Mouse (Mus musculus): ENCODE measurements at regions not wholly inside any gene's neighbourhood (a gene's known extent, or its start where the extent isn't known, plus 50 kb on each side); places are given as distances from the start of the nearest gene placed in this dataset.
"Not testable (repeated sequence)": the region's sequence is repeated elsewhere in the genome, so short reads cannot be mapped to it uniquely, and the experiment has no call there.

DNA sequence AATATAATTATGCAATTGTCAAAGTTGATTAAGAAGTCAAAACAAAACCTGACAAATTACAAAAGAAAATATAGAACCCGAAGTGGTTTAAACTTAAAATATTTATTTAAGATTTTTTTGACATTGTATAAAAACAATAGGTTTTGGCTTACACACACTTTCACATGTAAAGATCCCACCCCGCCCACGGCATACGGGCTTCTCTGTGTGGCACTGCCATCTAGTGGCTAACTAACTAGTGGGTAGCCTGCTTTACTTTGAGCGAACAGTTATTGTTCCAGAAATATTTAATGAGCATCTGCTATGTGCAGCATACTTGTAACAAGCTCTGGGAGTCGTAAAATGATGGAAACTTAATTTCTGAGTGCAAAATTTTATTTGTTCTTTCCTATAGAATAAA, 716.3 kb upstream of the Intu start:
- peak; percentile 25 for DNase-seq

DNA sequence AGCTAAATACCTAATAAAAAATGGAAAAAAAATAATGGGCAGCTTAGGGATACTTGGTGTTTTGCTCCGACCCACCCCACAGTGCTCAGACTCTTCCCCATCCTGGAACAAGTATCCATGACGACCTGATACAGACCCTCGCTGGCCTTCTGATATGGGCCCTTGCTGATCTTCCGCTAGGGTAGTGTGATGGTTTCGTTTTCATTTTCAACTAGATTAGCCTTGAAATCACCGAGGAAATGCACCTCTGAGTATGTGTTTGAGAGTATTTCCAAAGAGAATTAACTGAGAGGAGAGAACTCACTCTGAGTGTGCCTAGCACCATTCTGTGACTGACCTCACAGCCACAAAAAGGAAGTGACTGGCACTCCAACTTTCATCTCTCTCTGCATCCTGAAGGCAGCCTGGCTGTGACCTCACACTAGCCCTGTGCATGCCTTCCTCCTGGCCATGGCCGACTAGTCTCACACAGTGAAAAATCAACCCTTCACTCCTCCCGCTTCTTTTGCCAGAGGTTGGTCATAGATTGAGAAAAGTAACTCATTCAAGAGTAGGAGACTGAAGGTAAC, 700.5 kb upstream of the Intu start:
- no peak for DNase-seq

DNA sequence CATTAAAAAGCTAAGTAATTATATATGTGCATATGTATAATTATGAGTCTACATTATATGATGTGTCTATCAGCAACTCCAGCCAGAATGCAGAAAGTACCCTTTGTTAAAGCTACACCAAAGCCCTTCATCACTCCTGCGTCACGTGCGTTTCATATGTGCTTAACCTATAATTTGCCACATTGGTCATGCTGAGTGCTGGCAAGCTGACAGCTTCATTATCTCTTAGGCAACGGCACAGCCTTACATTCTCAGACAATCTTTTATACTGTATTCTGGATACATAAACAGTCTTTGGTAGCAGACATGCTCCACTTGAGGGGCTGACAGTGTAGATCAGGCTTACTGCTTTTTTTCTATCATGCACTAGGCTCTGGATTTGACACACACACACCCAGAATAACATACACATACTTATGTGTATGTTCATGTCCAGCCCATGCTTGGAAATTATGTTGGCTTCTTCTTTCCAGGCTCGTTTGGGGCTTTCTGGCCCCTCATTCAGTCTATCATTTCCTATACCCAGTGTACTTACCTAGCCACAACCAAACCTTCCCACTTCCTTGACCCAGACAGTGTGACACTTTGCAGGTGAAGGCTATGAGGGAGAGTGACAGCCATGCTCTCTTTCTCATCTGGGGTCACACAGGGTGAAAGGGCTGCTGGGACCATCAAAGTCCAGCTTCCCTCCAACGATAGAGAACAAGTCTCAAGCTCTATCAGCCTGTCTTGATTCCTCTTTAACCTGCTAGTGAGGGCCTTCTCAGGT, 692.5 kb upstream of the Intu start:
- DNase-seq: no peak

DNA sequence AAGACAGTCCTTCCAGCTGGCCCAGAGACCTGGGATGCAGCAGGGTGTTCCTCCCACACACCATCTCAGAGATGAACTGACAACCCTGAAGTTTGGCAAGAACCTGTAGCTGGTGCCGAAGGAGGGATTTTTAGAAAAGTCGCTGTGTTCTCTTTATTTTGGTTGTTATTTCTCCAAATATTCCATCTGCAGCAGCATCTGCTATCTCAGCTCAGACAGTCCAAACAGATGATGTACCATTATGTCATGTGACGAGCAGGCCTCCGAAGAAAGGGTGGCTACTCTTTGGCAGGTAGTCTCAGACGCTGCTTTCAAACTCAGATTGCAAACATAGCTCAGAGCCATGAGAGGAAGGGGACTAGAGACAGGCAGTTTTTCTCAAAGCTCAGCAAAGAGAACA, 690.1 kb upstream of the Intu start:
- peak; percentile 28 for DNase-seq

DNA sequence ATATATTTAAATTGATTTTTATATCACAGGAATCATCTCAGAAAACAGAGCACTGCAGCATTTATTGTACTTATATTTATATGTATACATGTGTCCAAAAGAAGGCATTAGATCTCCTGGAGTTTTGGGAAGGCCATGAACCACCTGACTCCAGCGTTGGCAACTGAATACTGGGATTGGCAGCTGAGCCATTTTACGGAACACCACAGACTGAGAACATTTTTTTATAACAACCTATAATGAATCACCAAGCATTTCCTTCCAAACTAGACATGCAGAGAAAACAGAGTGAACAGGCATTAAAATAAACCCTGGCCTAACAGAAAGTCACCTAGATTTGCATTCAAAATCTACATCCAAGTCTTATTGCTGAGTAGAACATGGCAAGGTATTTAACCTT, 686.0 kb upstream of the Intu start:
- no peak for DNase-seq

DNA sequence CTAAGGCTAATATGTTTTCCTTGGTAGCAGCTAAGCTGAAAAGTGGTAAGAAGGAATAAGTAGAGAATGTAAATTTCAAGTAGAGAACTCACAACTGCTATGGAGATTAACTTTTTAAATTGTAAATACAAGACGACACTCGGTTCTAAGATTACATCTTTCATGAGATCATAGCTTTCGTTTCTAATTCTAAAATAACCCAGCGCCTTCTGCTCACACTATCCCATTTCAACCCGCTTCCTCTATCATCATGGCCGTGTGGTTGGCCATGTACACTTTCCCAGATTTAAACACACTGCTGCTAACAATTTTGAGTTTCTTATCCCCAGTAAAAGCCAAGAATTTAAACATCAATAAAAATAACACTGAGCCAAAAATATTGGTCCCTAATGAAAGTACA, 682.3 kb upstream of the Intu start:
- no peak for DNase-seq

DNA sequence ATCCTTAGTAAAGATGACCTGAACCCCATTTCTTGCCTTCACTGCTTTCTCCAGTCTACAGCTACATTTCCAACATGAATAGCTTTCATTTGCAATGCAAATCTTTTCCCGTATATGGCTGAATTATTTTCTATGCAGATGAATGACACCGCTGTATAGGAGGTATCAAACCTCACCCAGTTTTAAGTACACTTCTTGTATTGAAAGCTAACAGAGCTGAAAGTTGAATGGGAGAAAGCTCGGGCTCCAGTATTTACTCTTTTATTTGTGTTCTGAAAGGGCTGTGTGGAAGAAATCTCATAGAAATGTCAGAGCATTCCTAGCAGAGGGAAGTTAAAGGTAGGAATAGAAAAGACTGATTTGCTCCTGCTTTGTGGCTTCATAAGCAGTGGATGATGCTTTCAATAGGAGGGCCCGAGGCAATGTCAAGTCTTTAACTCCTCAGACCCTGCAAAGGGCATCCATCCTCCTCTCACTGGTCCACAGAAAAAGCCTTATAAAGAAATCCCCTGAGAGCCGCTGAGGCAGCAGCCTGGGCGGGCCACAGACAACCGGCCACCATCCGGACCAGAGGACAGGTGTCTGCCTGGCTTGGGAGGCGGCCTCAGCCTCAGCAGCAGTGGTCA, 673.8 kb upstream of the Intu start:
- DNase-seq: no peak

DNA sequence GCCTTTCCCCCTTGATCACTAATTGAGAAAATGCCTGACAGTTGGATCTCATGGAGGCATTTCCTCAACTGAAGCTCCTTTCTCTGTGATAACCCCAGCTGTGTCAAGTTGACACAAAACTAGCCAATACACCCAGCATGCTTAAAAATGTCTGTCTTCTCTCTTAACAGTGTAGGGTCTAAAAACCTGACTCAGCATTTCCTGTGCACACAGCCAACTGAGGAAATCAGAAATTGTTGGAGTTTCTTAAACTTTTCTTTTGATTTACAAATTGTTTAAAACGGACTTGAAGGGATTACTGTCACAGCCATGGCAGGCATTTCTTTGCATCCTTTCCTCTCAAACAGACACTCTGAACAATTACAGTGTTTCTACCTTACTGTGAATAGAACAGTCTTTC, 655.0 kb upstream of the Intu start:
- not testable (repeated sequence) for DNase-seq

DNA sequence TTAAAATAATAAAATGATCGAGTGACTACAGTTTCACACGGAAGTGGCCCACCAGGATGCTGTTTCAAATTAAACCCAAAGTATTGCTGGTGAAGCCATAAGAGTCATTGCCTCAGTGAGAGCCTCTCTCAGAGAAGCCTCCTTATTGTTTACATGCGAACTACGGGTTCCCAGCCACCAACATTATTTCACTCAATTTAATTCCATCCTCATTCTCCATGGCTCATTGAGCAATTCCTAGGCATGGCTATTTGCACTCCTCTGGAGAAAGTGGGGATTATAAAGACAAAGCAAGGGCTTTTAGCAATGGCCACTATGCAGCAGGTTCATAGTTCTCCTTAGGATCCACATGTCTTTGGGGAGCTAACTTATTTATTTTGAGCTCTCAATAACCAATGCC, 646.7 kb upstream of the Intu start:
- DNase-seq: no peak

DNA sequence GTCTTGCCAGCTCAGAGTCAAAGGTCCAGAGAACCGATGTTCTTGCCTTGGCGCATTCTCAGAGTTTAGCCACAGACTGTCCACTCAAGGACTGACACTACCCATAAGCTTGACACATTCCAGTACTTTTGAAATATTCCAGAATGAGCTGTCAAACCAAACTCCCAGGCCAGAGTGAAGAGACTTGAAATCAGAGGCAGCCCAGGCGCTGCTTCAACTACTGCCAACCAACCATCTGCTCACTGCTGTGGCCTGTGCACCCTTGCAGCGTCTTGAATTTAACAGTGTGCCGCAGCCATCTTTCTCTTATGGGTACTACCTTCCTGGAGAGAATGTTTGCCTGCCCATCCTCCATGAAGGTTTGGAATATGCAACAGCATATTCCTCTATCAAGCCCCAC, 642.7 kb upstream of the Intu start:
- no peak for DNase-seq

DNA sequence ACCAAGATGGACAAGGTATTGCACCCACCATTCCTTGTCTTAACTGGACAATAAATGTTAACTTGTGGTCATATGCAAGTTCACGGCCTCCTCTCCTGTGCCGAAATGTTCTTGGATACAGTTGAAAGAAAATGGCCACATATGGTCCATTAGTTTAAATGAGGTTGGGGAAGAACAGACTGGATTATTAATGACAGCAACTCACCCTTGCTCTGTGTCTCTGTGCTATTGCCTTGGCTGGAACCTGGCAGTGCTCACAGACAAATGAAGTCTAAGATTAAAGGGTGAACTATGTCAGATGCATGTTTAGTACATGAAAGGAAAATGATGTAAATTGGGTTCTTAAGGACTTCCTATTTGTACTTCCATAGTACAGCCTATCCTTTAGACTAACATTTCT, 641.9 kb upstream of the Intu start:
- no peak for DNase-seq

DNA sequence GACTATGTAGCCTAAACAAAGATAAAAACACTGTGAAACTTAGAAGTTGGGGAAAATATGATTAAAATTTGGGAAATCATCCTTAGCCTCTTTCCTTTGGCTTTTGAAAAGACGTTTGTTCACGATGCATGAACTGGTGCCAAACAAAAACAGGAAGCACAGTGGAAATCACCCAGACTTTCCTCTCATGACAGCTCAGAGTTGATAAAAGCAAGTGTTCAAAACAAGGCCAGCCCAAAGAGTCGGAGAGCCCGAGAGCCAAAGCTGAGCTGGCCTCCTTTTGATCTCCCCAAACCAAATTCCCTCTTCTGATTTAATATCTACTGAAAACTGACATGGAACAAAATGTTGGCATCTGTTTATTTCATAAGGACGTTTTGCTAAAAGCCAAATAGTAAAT, 632.1 kb upstream of the Intu start:
- no peak for DNase-seq

DNA sequence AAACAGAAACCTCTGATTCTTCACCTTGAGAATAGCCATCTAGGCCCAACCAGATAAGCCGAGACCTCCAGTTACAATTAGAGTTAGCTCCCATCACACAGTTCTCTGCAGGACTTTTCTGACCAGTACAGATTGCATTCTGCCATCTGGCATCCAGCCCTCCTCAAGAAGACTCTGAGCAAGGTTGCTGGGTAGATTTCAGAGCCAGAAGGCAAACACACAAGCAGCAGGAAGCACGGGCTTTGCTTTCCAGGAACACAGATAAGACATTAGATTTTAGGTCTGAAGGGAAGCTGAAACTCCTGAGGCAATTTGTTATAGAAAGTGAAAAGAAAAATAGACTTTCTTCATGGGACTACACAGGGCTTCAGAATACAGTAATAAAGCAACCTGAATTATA, 630.9 kb upstream of the Intu start:
- no peak for DNase-seq

DNA sequence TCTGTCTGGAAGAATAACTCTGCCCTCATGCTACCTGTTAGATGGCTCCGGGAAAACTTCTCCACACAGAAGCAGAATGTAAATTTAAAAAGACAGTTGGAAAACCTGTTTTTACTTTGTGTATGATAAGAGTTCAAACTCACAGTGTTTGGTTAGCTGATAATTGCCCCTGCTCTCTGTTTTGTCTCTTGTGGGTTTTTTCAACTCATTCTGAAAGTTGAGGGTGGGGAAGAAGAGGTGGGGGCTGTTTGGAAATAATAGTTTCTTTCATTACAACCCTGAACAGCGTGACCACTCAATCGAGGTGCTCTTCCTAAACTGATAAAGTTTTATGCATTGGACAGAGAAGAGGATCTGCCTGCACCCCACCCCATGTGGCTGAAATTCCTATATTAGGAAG, 626.7 kb upstream of the Intu start:
- DNase-seq: no peak

DNA sequence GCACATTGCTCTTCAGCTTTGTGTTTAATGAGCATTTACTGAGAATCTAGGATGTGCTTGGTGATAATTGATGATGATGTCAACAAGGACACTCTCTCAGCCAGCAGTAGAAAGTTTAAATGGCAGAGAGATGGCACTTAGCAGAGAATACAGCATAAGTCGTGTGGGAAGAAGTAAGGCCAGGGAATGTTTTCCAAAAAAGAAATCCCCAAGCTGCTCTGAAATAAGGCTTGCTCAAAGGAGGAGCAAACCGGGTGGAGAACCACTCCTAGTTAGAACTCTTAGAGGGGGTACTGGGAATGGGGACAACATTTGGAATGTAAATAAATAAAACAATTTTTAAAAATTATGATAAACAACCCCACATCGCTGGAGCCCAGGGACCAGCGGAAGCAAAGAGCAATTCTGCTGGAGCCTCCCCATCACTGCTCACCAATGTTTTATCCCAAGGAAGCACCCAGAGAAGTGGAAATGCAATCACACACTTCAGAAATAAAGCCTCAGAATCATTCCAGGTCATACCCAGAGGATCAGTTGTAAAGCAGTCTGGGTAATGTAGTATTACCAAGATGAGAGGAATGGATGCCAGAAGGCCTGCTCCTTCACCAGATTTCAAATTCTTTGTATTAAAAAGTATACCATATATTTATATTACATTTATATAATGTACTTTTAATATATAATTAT, 622.3 kb upstream of the Intu start:
- DNase-seq: peak; percentile 12

DNA sequence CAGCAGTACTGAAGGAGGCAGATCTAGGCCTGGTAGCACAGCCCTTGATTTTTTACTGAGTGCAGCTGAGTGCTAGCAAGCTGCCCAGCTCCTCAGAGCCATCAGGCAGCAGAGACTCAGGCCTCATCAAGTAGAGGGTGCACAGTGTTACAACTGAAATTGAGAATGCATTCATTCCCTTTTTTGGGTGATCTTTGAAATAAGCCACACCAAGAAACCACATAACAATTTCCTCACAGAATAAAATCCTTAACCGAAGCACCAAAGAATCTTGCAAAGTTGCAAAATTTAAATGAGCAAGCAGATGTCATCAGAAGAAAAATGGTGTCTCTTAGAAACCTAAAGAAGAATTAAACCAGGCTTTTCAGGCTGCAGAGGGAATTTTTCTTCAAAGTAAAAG, 621.4 kb upstream of the Intu start:
- no peak for DNase-seq

DNA sequence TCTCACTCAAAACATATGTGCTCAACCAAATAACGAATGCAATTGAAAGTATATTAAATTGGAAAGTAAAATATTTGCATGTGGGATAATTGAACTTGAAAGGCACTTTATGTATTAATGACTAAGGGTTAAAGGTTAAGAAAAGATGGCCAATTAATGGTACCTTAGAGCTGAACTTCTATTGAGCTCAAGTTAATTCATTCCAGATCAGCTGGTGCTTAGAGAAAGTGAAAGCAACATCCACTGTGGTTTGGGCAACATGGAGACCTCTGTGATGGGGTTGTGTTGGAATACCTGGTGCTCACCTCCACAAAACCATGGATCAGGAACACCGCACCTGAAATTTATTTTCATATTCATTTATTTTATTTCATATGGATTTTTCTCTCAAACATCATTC, 612.5 kb upstream of the Intu start:
- no peak for DNase-seq

DNA sequence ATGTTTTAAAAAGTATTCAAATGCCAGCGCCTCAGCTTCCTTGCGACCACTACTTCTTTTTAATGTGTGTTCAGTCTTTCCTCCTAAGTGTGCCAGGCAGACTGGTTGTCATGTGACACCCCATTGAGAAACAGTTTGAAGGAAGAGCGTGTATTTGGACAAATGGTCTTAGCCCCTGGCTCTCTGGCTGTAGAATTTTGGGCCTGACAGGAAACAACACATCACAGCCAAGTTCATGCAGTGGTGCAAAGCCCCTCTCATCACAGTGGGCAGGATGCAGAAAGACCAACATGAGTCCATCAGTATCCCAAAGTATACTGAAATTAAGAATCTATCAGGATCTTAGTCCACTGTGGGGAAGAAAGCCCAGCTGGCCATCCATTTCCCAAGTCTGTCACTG, 605.6 kb upstream of the Intu start:
- no peak for DNase-seq

DNA sequence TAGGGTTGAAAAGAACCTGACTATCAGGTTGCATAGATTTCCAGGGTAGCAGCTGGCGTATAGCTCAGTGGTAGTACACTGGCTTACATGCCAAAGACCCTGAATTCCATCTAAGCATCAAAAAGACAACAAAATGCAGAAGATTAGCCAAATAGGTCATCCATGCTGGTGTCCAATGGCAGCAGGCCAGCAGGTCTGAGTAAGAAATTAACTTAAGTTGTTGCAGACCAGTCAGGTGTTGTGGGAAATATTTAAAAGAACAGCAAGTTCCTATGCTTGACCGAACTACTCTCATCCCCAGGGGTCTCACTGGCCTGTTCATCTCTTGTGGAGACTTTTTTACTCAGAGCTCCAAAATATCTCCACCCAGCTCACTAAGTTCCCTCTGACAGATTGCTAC, 602.7 kb upstream of the Intu start:
- DNase-seq: no peak

DNA sequence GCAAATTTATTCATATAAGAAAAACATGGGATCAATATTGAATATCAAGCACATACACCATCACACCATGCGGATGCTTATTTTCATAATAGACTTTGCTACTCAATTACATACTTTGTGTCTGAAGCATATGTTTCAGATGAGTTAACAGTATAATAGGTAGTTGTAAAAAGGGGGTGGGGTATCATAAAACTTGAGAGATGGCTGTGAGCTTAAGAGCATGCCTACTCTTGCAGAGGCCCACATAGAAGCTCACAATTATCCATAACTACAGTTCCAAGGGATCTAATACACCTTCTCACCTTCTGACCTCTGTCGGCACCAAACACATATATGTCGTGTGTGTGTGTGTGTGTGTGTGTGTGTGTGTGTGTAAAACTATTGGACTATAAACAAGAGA, 597.7 kb upstream of the Intu start:
- no peak for DNase-seq

DNA sequence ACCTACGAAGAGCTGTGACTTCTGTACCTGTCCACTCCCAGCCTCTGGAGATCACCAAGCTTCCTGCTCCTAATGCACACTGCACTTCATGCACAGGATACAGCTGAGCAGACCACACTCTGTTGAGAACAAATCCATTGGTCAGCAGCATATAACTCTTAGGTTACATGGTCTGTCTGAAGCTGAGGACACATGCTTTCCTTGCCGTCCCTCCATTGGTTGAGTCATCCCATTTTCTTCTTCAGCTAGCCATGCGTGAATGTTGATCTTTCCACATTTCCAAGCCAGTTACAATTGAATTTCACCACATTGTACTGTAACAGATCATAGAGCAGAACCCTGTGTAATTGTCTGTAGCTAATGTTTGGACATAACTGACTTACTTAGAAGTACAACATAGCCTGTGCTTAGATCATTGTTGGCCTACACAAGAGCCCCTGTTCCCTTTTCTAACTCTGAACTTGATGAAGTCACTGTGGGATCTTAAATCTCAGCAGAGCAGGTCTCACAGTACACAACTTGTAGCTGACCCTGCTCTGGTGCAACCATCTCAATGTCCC, 593.3 kb upstream of the Intu start:
- DNase-seq: no peak

DNA sequence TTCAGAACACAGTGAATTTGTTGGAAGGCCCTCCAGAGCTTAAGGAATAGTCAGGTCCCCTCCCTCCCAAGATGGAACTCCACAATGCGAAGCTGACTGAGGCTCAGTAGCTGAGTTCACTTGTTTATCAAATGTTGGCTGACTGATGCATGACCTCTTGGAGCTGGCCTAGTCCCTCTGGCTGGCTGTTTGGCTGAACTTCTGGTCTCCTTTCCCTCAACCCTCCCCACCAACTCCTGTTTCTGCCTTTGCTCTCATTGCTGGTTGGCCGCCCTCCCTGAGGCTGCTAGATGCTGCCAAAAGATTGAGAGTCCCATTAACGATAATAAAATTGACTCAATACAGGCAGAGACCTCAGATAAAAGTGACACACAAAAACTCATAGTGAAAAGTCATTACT, 586.5 kb upstream of the Intu start:
- DNase-seq: no peak

DNA sequence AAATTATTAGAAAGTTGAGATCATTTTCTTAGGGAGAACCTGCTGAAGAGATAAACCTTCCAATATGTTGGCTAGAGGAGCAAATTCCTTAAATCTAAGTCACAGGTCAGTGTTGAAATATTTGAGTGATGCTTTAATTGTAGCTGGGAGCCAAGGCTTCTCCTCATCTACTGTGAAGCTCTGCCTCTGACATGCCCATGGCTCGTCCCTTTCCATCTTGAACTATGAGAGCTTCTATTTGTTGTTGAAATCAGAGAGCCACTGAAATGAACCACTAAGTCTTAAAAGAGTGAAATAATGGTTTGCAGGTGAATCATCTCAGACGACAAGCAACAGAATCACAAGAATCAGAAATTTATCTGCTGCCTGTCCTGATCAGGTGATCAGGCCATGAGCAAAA, 579.0 kb upstream of the Intu start:
- no peak for DNase-seq

DNA sequence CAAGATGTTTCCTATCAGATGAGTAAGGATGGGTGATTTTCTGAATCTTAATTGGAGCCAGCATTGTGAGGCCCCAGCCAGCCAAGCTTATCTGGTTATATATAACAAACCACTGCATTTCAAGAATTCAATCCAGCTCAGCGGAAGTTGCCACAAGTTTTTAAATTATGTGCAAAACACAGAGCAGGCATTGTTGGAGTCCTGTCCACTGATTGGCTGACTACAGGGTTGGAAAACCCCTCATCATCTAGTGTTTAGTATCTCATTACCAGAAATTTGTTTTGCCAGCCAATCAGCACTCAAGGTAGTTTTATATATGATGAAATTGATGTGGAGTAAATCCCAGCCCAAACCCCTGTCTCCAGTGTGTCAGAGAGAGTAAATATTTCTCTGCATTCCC, 578.5 kb upstream of the Intu start:
- no peak for DNase-seq

Measured in right cerebral cortex, adult 18-20 months (tissue).